Comparison of ENCODE assay signal across 22 mouse cellular contexts in the genomic region with DNA sequence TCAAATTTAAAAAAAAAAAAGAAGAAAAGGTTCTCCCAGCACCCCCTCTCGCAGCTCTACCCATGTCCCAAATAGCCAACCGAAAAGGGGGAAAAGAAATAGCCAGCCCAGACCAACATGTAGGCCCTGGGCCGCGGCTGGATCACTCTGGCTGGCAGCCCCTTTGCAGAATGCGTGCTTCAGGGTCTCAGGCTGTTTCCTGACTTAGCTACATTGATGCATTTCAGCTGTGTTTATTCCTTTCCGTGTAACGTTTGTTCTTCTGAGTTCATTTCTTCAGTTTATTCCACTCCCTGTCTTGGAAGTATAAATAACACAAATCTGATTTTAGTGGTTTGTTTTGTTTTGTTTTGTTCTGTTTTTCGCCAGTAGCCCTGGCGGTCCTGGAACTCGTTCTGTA. TPM values are rescaled to one million over a fixed set of nuclear protein-coding genes. Genes with fewer than 3 reads are reported as not detected.
DNase-seq lines count a peak whose midpoint lies in the region; ATAC-seq and TF ChIP-seq lines count a peak whose summit lies in the region.
"Had no signal": no experiment of that assay in that cellular context is flagged by ENCODE, and none has a peak within 500 bp of the region (broad histone marks: within the 10 kb centered on the region; RNA-seq: fewer than 3 reads in every experiment).

No protein-coding gene starts in this region.

- H3K9me3 ChIP-seq in embryonic facial prominence, embryonic 13.5 days = no peaks in the 10 kb centered on the region
- no peaks in the 10 kb centered on the region for H3K9me3 ChIP-seq in embryonic facial prominence, embryonic 10.5 days
- H3K9me3 ChIP-seq in hindbrain, embryonic 12.5 days (replicated peaks) = no peaks in the 10 kb centered on the region
- H3K9me3 ChIP-seq in hindbrain, embryonic 11.5 days (ENCODE audit: control insufficient read depth, low read length) = no peaks in the 10 kb centered on the region
- no peaks in the 10 kb centered on the region for H3K9me3 ChIP-seq in lung, embryonic 15.5 days
- H3K9me3 ChIP-seq in limb, embryonic 14.5 days (ENCODE audit: control insufficient read depth, low read length) = no peaks in the 10 kb centered on the region
- H3K9me3 ChIP-seq: heart, embryonic 12.5 days; intestine, embryonic 15.5 days; midbrain, embryonic 15.5 days had no signal

- peak overlapping the region; percentile 52 for H3K4me3 ChIP-seq in embryonic facial prominence, embryonic 13.5 days
- no peak overlapping the region for H3K4me3 ChIP-seq in embryonic facial prominence, embryonic 10.5 days
- no peak overlapping the region for H3K4me3 ChIP-seq in hindbrain, embryonic 12.5 days
- H3K4me3 ChIP-seq in hindbrain, embryonic 11.5 days (ENCODE audit: low read depth, low read length) = no peak overlapping the region
- peak overlapping the region; percentile 52; the same call in 1 of the 2 replicates for H3K4me3 ChIP-seq in lung, embryonic 15.5 days
- peak overlapping the region; percentile 59 for H3K4me3 ChIP-seq in limb, embryonic 14.5 days (replicated peaks; ENCODE audit: low read length)

- peaks cover 23% of the 10 kb centered on the region for H3K4me1 ChIP-seq in embryonic facial prominence, embryonic 13.5 days
- H3K4me1 ChIP-seq in embryonic facial prominence, embryonic 10.5 days = peaks cover 27% of the 10 kb centered on the region
- peaks cover 4% of the 10 kb centered on the region; the same call in 1 of the 2 replicates for H3K4me1 ChIP-seq in hindbrain, embryonic 12.5 days
- H3K4me1 ChIP-seq in hindbrain, embryonic 11.5 days (replicated peaks; ENCODE audit: control insufficient read depth, insufficient read depth, low read length) = no peaks in the 10 kb centered on the region
- peaks cover 2% of the 10 kb centered on the region for H3K4me1 ChIP-seq in lung, embryonic 15.5 days
- 0 out of 2 replicates have a peak, but pooled peaks cover 4% of the 10 kb centered on the region for H3K4me1 ChIP-seq in limb, embryonic 14.5 days (ENCODE audit: control insufficient read depth, insufficient read depth, low read length)

- H3K27ac ChIP-seq in embryonic facial prominence, embryonic 13.5 days = no peak overlapping the region
- no peak overlapping the region for H3K27ac ChIP-seq in embryonic facial prominence, embryonic 10.5 days (replicated peaks)
- no peak overlapping the region for H3K27ac ChIP-seq in hindbrain, embryonic 12.5 days
- no peak overlapping the region for H3K27ac ChIP-seq in hindbrain, embryonic 11.5 days (ENCODE audit: low read depth, low read length)
- no peak overlapping the region for H3K27ac ChIP-seq in lung, embryonic 15.5 days
- H3K27ac ChIP-seq in limb, embryonic 14.5 days (replicated peaks; ENCODE audit: low read depth, low read length) = no peak overlapping the region
- H3K27ac ChIP-seq: hindbrain, embryonic 14.5 days; intestine, embryonic 15.5 days; liver, embryonic 14.5 days; midbrain, embryonic 15.5 days had no signal

- TF ChIP-seq POLR2A in limb, embryonic 14.5 days (IDR thresholded peaks at IDR 0.05; ENCODE audit: borderline replicate concordance, extremely low read depth, insufficient read depth, insufficient read length) = no peak

- no peaks in the 10 kb centered on the region for H3K27me3 ChIP-seq in embryonic facial prominence, embryonic 13.5 days
- peaks cover 13% of the 10 kb centered on the region; the same call in 1 of the 2 replicates for H3K27me3 ChIP-seq in embryonic facial prominence, embryonic 10.5 days (replicated peaks; ENCODE audit: low read depth, poor library complexity, severe bottlenecking)
- H3K27me3 ChIP-seq in hindbrain, embryonic 12.5 days = no peaks in the 10 kb centered on the region
- no peaks in the 10 kb centered on the region for H3K27me3 ChIP-seq in hindbrain, embryonic 11.5 days (ENCODE audit: control insufficient read depth, insufficient read depth, low read length)
- H3K27me3 ChIP-seq in lung, embryonic 15.5 days = no peaks in the 10 kb centered on the region
- H3K27me3 ChIP-seq in limb, embryonic 14.5 days (ENCODE audit: control insufficient read depth, insufficient read depth, low read length) = no peaks in the 10 kb centered on the region
- H3K27me3 ChIP-seq: CH12.LX; heart, embryonic 12.5 days; intestine, embryonic 15.5 days; midbrain, embryonic 15.5 days had no signal

- ATAC-seq in embryonic facial prominence, embryonic 13.5 days (ENCODE audit: insufficient number of reproducible peaks, insufficient read depth, low FRiP score, low TSS enrichment, low read depth) = no peak
- ATAC-seq in hindbrain, embryonic 12.5 days (ENCODE audit: low FRiP score) = no peak
- ATAC-seq in hindbrain, embryonic 11.5 days (ENCODE audit: low FRiP score) = no peak
- ATAC-seq in lung, embryonic 15.5 days (ENCODE audit: borderline replicate concordance, extremely low read depth, low FRiP score, low TSS enrichment) = no peak
- no peak for ATAC-seq in limb, embryonic 14.5 days (ENCODE audit: low FRiP score, low read depth)

- H3K36me3 ChIP-seq in embryonic facial prominence, embryonic 13.5 days = no peaks in the 10 kb centered on the region
- H3K36me3 ChIP-seq in embryonic facial prominence, embryonic 10.5 days (replicated peaks) = no peaks in the 10 kb centered on the region
- no peaks in the 10 kb centered on the region for H3K36me3 ChIP-seq in hindbrain, embryonic 12.5 days
- no peaks in the 10 kb centered on the region for H3K36me3 ChIP-seq in hindbrain, embryonic 11.5 days (ENCODE audit: control insufficient read depth, insufficient read depth, low read length)
- H3K36me3 ChIP-seq in lung, embryonic 15.5 days = no peaks in the 10 kb centered on the region
- H3K36me3 ChIP-seq in limb, embryonic 14.5 days (ENCODE audit: control insufficient read depth, insufficient read depth, low read length) = no peaks in the 10 kb centered on the region
- H3K36me3 ChIP-seq: intestine, embryonic 15.5 days; midbrain, embryonic 15.5 days had no signal

- DNase-seq in embryonic facial prominence, embryonic 10.5 days (ENCODE audit: low spot score) = no peak
- no peak for DNase-seq in hindbrain, embryonic 11.5 days (ENCODE audit: low spot score)
- DNase-seq in lung, adult 18-20 months = no peak
- DNase-seq in limb, embryonic 14.5 days (ENCODE audit: low spot score) = no peak
- DNase-seq in Muller cell, postnatal 12 days (ENCODE audit: inconsistent ontology term) = no peak
- DNase-seq: adrenal gland, postnatal 14 days; cerebellum, adult 18-20 months; gastrocnemius, postnatal 14 days; layer of hippocampus, postnatal 36 days; retina, postnatal 1 day; thymus, adult 2 months had no signal

- peak overlapping the region; percentile 67 for H3K4me2 ChIP-seq in embryonic facial prominence, embryonic 13.5 days
- H3K4me2 ChIP-seq in hindbrain, embryonic 12.5 days (replicated peaks) = peak overlapping the region; percentile 68; the same call in 1 of the 2 replicates
- no peak overlapping the region for H3K4me2 ChIP-seq in hindbrain, embryonic 11.5 days (replicated peaks; ENCODE audit: low read depth, low read length)
- H3K4me2 ChIP-seq in lung, embryonic 15.5 days = peak overlapping the region; percentile 71; the same call in 1 of the 2 replicates
- peak overlapping the region; percentile 72 for H3K4me2 ChIP-seq in limb, embryonic 14.5 days (replicated peaks; ENCODE audit: low read depth, low read length, severe bottlenecking)

- no peak overlapping the region for H3K9ac ChIP-seq in embryonic facial prominence, embryonic 13.5 days
- H3K9ac ChIP-seq in hindbrain, embryonic 12.5 days = no peak overlapping the region
- no peak overlapping the region for H3K9ac ChIP-seq in hindbrain, embryonic 11.5 days (ENCODE audit: low read depth, low read length)
- H3K9ac ChIP-seq in lung, embryonic 15.5 days = no peak overlapping the region
- no peak overlapping the region for H3K9ac ChIP-seq in limb, embryonic 14.5 days (ENCODE audit: low read depth, low read length, severe bottlenecking)
- H3K9ac ChIP-seq: intestine, embryonic 15.5 days; liver, embryonic 14.5 days; midbrain, embryonic 15.5 days had no signal

- 67% methylated on average over 10 of the region's 10 CpGs for WGBS in embryonic facial prominence, embryonic 13.5 days
- WGBS in embryonic facial prominence, embryonic 10.5 days = 87% methylated on average over 10 of the region's 10 CpGs
- 87% methylated on average over 10 of the region's 10 CpGs for WGBS in hindbrain, embryonic 12.5 days
- WGBS in hindbrain, embryonic 11.5 days = 89% methylated on average over 10 of the region's 10 CpGs
- 56% methylated on average over 10 of the region's 10 CpGs for WGBS in lung, embryonic 15.5 days
- WGBS in limb, embryonic 14.5 days = 74% methylated on average over 10 of the region's 10 CpGs

RNA-seq across cellular contexts. Expression of gene Fbxo17, which starts 1.1 kb away (rescaled TPM):
- 18.1 and 21.6 TPM in 2 replicates for polyA plus RNA-seq in embryonic facial prominence, embryonic 13.5 days (2015; fragmentation: Nextera tagmentation; extraction: Ambion mirVana)
- polyA plus RNA-seq in embryonic facial prominence, embryonic 10.5 days (2016; fragmentation: Nextera tagmentation; extraction: Ambion mirVana) = 11.9 and 14.3 TPM in 2 replicates
- 8.5 and 11.1 TPM in 2 replicates for polyA plus RNA-seq in hindbrain, embryonic 12.5 days (2016; fragmentation: Nextera tagmentation; extraction: Ambion mirVana)
- polyA plus RNA-seq in hindbrain, embryonic 11.5 days (2014; fragmentation: Nextera tagmentation; extraction: Ambion mirVana) = 8.5 and 9.4 TPM in 2 replicates
- polyA plus RNA-seq in lung, embryonic 15.5 days (2015; fragmentation: Nextera tagmentation; extraction: Ambion mirVana) = 15.6 and 16.3 TPM in 2 replicates
- 34.8 and 43.3 TPM in 2 replicates for polyA plus RNA-seq in limb, embryonic 14.5 days (2012; rRNA removed)
- polyA plus RNA-seq in limb, embryonic 14.5 days (2014; fragmentation: Nextera tagmentation; extraction: Ambion mirVana) = 25.6 and 29.0 TPM in 2 replicates

RNA-seq across cellular contexts. Expression of gene Mrps12, which starts 23.9 kb away (rescaled TPM):
- 127 and 132 TPM in 2 replicates for polyA plus RNA-seq in embryonic facial prominence, embryonic 13.5 days (2015; fragmentation: Nextera tagmentation; extraction: Ambion mirVana)
- polyA plus RNA-seq in embryonic facial prominence, embryonic 10.5 days (2016; fragmentation: Nextera tagmentation; extraction: Ambion mirVana) = 163 and 164 TPM in 2 replicates
- polyA plus RNA-seq in hindbrain, embryonic 12.5 days (2016; fragmentation: Nextera tagmentation; extraction: Ambion mirVana) = 107 and 116 TPM in 2 replicates
- 131 and 132 TPM in 2 replicates for polyA plus RNA-seq in hindbrain, embryonic 11.5 days (2014; fragmentation: Nextera tagmentation; extraction: Ambion mirVana)
- 116 and 124 TPM in 2 replicates for polyA plus RNA-seq in lung, embryonic 15.5 days (2015; fragmentation: Nextera tagmentation; extraction: Ambion mirVana)
- 82.6 and 92.6 TPM in 2 replicates for polyA plus RNA-seq in limb, embryonic 14.5 days (2012; rRNA removed)
- 134 and 135 TPM in 2 replicates for polyA plus RNA-seq in limb, embryonic 14.5 days (2014; fragmentation: Nextera tagmentation; extraction: Ambion mirVana)

RNA-seq across cellular contexts. Expression of gene Sars2, which starts 24.1 kb away (rescaled TPM):
- 27.3 and 30.8 TPM in 2 replicates for polyA plus RNA-seq in embryonic facial prominence, embryonic 13.5 days (2015; fragmentation: Nextera tagmentation; extraction: Ambion mirVana)
- 40.3 and 44.6 TPM in 2 replicates for polyA plus RNA-seq in embryonic facial prominence, embryonic 10.5 days (2016; fragmentation: Nextera tagmentation; extraction: Ambion mirVana)
- polyA plus RNA-seq in hindbrain, embryonic 12.5 days (2016; fragmentation: Nextera tagmentation; extraction: Ambion mirVana) = 25.7 and 28.0 TPM in 2 replicates
- polyA plus RNA-seq in hindbrain, embryonic 11.5 days (2014; fragmentation: Nextera tagmentation; extraction: Ambion mirVana) = 27.2 and 27.7 TPM in 2 replicates
- 27.2 and 27.7 TPM in 2 replicates for polyA plus RNA-seq in lung, embryonic 15.5 days (2015; fragmentation: Nextera tagmentation; extraction: Ambion mirVana)
- polyA plus RNA-seq in limb, embryonic 14.5 days (2012; rRNA removed) = 32.6 and 38.1 TPM in 2 replicates
- polyA plus RNA-seq in limb, embryonic 14.5 days (2014; fragmentation: Nextera tagmentation; extraction: Ambion mirVana) = 22.0 and 22.3 TPM in 2 replicates

RNA-seq across cellular contexts. Expression of gene Fbxo27, which starts 25.1 kb away (rescaled TPM):
- polyA plus RNA-seq in embryonic facial prominence, embryonic 13.5 days (2015; fragmentation: Nextera tagmentation; extraction: Ambion mirVana) = 7.7 and 8.3 TPM in 2 replicates
- polyA plus RNA-seq in embryonic facial prominence, embryonic 10.5 days (2016; fragmentation: Nextera tagmentation; extraction: Ambion mirVana) = 7.8 TPM in 2 replicates
- polyA plus RNA-seq in hindbrain, embryonic 12.5 days (2016; fragmentation: Nextera tagmentation; extraction: Ambion mirVana) = 7.0 and 8.9 TPM in 2 replicates
- 5.1 and 5.5 TPM in 2 replicates for polyA plus RNA-seq in hindbrain, embryonic 11.5 days (2014; fragmentation: Nextera tagmentation; extraction: Ambion mirVana)
- polyA plus RNA-seq in lung, embryonic 15.5 days (2015; fragmentation: Nextera tagmentation; extraction: Ambion mirVana) = 6.3 and 6.5 TPM in 2 replicates
- polyA plus RNA-seq in limb, embryonic 14.5 days (2012; rRNA removed) = 19.5 and 24.0 TPM in 2 replicates
- polyA plus RNA-seq in limb, embryonic 14.5 days (2014; fragmentation: Nextera tagmentation; extraction: Ambion mirVana) = 7.4 and 9.0 TPM in 2 replicates

RNA-seq across cellular contexts. Expression of gene Ccer2, which starts 38.2 kb away (rescaled TPM):
- polyA plus RNA-seq in embryonic facial prominence, embryonic 13.5 days (2015; fragmentation: Nextera tagmentation; extraction: Ambion mirVana) = 0.89 and 2.1 TPM in 2 replicates
- polyA plus RNA-seq in embryonic facial prominence, embryonic 10.5 days (2016; fragmentation: Nextera tagmentation; extraction: Ambion mirVana) = 0.49 and 2.1 TPM in 2 replicates
- polyA plus RNA-seq in hindbrain, embryonic 12.5 days (2016; fragmentation: Nextera tagmentation; extraction: Ambion mirVana) = 3.2 and 4.0 TPM in 2 replicates
- polyA plus RNA-seq in hindbrain, embryonic 11.5 days (2014; fragmentation: Nextera tagmentation; extraction: Ambion mirVana) = 0.97 and 1.2 TPM in 2 replicates
- not detected in 2 replicates for polyA plus RNA-seq in lung, embryonic 15.5 days (2015; fragmentation: Nextera tagmentation; extraction: Ambion mirVana)
- 0.06 and 0.24 TPM in 2 replicates for polyA plus RNA-seq in limb, embryonic 14.5 days (2012; rRNA removed)
- 0.54 TPM in 1 of 2 replicates, not detected in the other for polyA plus RNA-seq in limb, embryonic 14.5 days (2014; fragmentation: Nextera tagmentation; extraction: Ambion mirVana)
- polyA plus RNA-seq: forebrain, embryonic 11.5 days; heart, embryonic 12.5 days; intestine, embryonic 15.5 days; liver, embryonic 14.5 days; urinary bladder, adult 2 months had no signal

Comparison
In these comparisons a context has a peak if more than half of its experiments do, and no peak if none do; other contexts are left out.
1. H3K4me3 ChIP-seq: peak in embryonic facial prominence, embryonic 13.5 days (single experiment), lung, embryonic 15.5 days (single experiment) and limb, embryonic 14.5 days (single experiment); none in embryonic facial prominence, embryonic 10.5 days (single experiment), hindbrain, embryonic 12.5 days (single experiment) and hindbrain, embryonic 11.5 days (single experiment).